Mouse (Mus musculus) kidney, postnatal 4 days (tissue): Measurements from ENCODE around the gene Ms4a4c.
"Not testable (repeated sequence)": the region's sequence is repeated elsewhere in the genome, so short reads cannot be mapped to it uniquely, and the experiment has no call there.

Experiments
- DNase-seq, 2 experiments: peaks; one replicate each; pipeline ENCODE4 v3.0.0; 2021; ENCODE audit warnings: mixed read lengths in 2 of 2

Gene Ms4a4c

GRCm38 (mm10) chr19:11404527-11404926 lies at the start of gene Ms4a4c:
Gene Ms4a4c, plus strand, starts transcription at chr19:11404770.
- DNase-seq = no peak

- no peak for DNase-seq
Observed at GRCm38 (mm10) chr19:11355730-11356129, 48.8 kb upstream of the Ms4a4c start.

GRCm38 (mm10) chr19:11360106-11360505 lies 44.5 kb upstream of the Ms4a4c start:
- DNase-seq = no peak

- DNase-seq = no peak
Observed at GRCm38 (mm10) chr19:11362002-11362401, 42.6 kb upstream of the Ms4a4c start.

- DNase-seq = no peak
Observed at GRCm38 (mm10) chr19:11368310-11368709, 36.3 kb upstream of the Ms4a4c start.

GRCm38 (mm10) chr19:11371181-11371580 lies 33.4 kb upstream of the Ms4a4c start:
- DNase-seq = no peak

GRCm38 (mm10) chr19:11375273-11375672 lies 29.3 kb upstream of the Ms4a4c start, which contains the start of gene Ms4a4a:
Gene Ms4a4a, plus strand, starts transcription at chr19:11375523.
- no peak for DNase-seq

GRCm38 (mm10) chr19:11376399-11376798 lies 28.2 kb upstream of the Ms4a4c start:
- DNase-seq = no peak

- no peak for DNase-seq
Observed at GRCm38 (mm10) chr19:11387109-11387508, 17.5 kb upstream of the Ms4a4c start.

- DNase-seq = no peak
Observed at GRCm38 (mm10) chr19:11387685-11388084, 16.9 kb upstream of the Ms4a4c start.

GRCm38 (mm10) chr19:11388949-11389348 lies 15.6 kb upstream of the Ms4a4c start:
- DNase-seq = no peak

GRCm38 (mm10) chr19:11395769-11396168 lies 8.8 kb upstream of the Ms4a4c start:
- DNase-seq = no peak

GRCm38 (mm10) chr19:11407428-11407827 lies 2.9 kb downstream of the Ms4a4c start:
- DNase-seq = no peak

- no peak for DNase-seq
Observed at GRCm38 (mm10) chr19:11408591-11408990, 4.0 kb downstream of the Ms4a4c start.

GRCm38 (mm10) chr19:11411640-11412039 lies 7.1 kb downstream of the Ms4a4c start:
- DNase-seq = no peak

GRCm38 (mm10) chr19:11414084-11414483 lies 9.5 kb downstream of the Ms4a4c start:
- no peak for DNase-seq

- DNase-seq = no peak
Observed at GRCm38 (mm10) chr19:11415581-11415980, 11.0 kb downstream of the Ms4a4c start.

GRCm38 (mm10) chr19:11418865-11419264 lies 14.3 kb downstream of the Ms4a4c start:
- not testable (repeated sequence) for DNase-seq

- DNase-seq = not testable (repeated sequence)
Observed at GRCm38 (mm10) chr19:11431209-11431608, 26.6 kb downstream of the Ms4a4c start.

- DNase-seq = no peak
Observed at GRCm38 (mm10) chr19:11435058-11435834, 30.7 kb downstream of the Ms4a4c start.

GRCm38 (mm10) chr19:11443338-11443737 lies 38.8 kb downstream of the Ms4a4c start, which contains the start of gene Ms4a4b:
Gene Ms4a4b, plus strand, starts transcription at chr19:11443553.
- DNase-seq = no peak

- no peak for DNase-seq
Observed at GRCm38 (mm10) chr19:11443964-11444363, 39.4 kb downstream of the Ms4a4c start.

GRCm38 (mm10) chr19:11447238-11447637 lies 42.7 kb downstream of the Ms4a4c start:
- no peak for DNase-seq

GRCm38 (mm10) chr19:11459041-11459440 lies 54.5 kb downstream of the Ms4a4c start:
- not testable (repeated sequence) for DNase-seq

GRCm38 (mm10) chr19:11464795-11465194 lies 60.2 kb downstream of the Ms4a4c start:
- DNase-seq = not testable (repeated sequence)
